In genomic region chr12:100341614-100342013, GRCm38 (mm10) we compare ENCODE assay signal across 14 mouse cellular contexts.
DNase-seq lines count a peak whose midpoint lies in the region; ATAC-seq and TF ChIP-seq lines count a peak whose summit lies in the region.
"Had no signal": no experiment of that assay in that cellular context is flagged by ENCODE, and none has a peak within 500 bp of the region (broad histone marks: within the 10 kb centered on the region; RNA-seq: fewer than 3 reads in every experiment).

No protein-coding gene starts in this region.

- no peak overlapping the region for H3K9ac ChIP-seq in forebrain, embryonic 15.5 days (replicated peaks)
- H3K9ac ChIP-seq: embryonic facial prominence, embryonic 15.5 days; heart, embryonic 12.5 days; liver, embryonic 15.5 days had no signal

- no peak overlapping the region for H3K4me2 ChIP-seq in forebrain, embryonic 15.5 days (replicated peaks)
- H3K4me2 ChIP-seq: embryonic facial prominence, embryonic 15.5 days; heart, embryonic 12.5 days; liver, embryonic 15.5 days had no signal

- peak overlapping the region; percentile 45; the same call in 1 of the 2 replicates for H3K27ac ChIP-seq in forebrain, embryonic 15.5 days (replicated peaks)
- no peak overlapping the region for H3K27ac ChIP-seq in forebrain, embryonic 10.5 days
- H3K27ac ChIP-seq: embryonic facial prominence, embryonic 15.5 days; liver, embryonic 15.5 days had no signal

- H3K9me3 ChIP-seq in forebrain, embryonic 15.5 days = no peaks in the 10 kb centered on the region
- H3K9me3 ChIP-seq in forebrain, embryonic 10.5 days = no peaks in the 10 kb centered on the region
- H3K9me3 ChIP-seq: embryonic facial prominence, embryonic 15.5 days; G1E; heart, embryonic 12.5 days; liver, embryonic 15.5 days had no signal

- ATAC-seq in forebrain, embryonic 15.5 days (replicated peaks) = no peak

- TF ChIP-seq CTCF in lung, adult 2 months (IDR thresholded peaks at IDR 0.05; ENCODE audit: insufficient read depth, low read length) = no peak

- H3K4me3 ChIP-seq in forebrain, embryonic 15.5 days = no peak overlapping the region
- no peak overlapping the region for H3K4me3 ChIP-seq in forebrain, embryonic 10.5 days
- no peak overlapping the region for H3K4me3 ChIP-seq in lung, adult 2 months (replicated peaks; ENCODE audit: extremely low read depth, low read depth, low read length)
- H3K4me3 ChIP-seq: embryonic facial prominence, embryonic 15.5 days; heart, embryonic 12.5 days; liver, embryonic 15.5 days had no signal

- no peak for DNase-seq in forebrain, embryonic 10.5 days (ENCODE audit: extremely low spot score, low spot score)
- peak; percentile 68 to 71 for DNase-seq in kidney, adult 8-10 months
- no peak for DNase-seq in kidney, postnatal 4 days
- peak; percentile 35 for DNase-seq in ES-CJ7 (ENCODE audit: low read depth, low spot score)
- DNase-seq in kidney, postnatal 36 days = peak; percentile 66 to 74
- no peak for DNase-seq in testis, postnatal 10 days (ENCODE audit: low spot score)
- no peak for DNase-seq in lung, adult 2 months
- DNase-seq: cerebellum, postnatal 10 days; thymus, postnatal 25 days had no signal

- peaks cover 5% of the 10 kb centered on the region; the same call in 1 of the 2 replicates for H3K36me3 ChIP-seq in forebrain, embryonic 15.5 days
- peaks cover 25% of the 10 kb centered on the region for H3K36me3 ChIP-seq in forebrain, embryonic 10.5 days (replicated peaks)
- H3K36me3 ChIP-seq: liver, embryonic 15.5 days had no signal

- WGBS in forebrain, embryonic 15.5 days = 45% methylated on average over 7 of the region's 7 CpGs
- WGBS in forebrain, embryonic 10.5 days = 86% methylated on average over 7 of the region's 7 CpGs
- WGBS in lung, adult 2 months = 87% methylated on average over 7 of the region's 7 CpGs

- peaks cover 21% of the 10 kb centered on the region for H3K4me1 ChIP-seq in forebrain, embryonic 15.5 days
- H3K4me1 ChIP-seq in forebrain, embryonic 10.5 days = peaks cover 33% of the 10 kb centered on the region
- H3K4me1 ChIP-seq in lung, adult 2 months (ENCODE audit: control insufficient read depth, insufficient read depth, low read length) = no peaks in the 10 kb centered on the region
- H3K4me1 ChIP-seq: heart, embryonic 12.5 days; liver, embryonic 15.5 days had no signal

- no peak for TF ChIP-seq POLR2A in lung, adult 2 months (IDR thresholded peaks at IDR 0.05; ENCODE audit: borderline replicate concordance, extremely low read depth, low read depth, low read length)

- H3K27me3 ChIP-seq in forebrain, embryonic 15.5 days = no peaks in the 10 kb centered on the region
- H3K27me3 ChIP-seq in forebrain, embryonic 10.5 days (ENCODE audit: poor library complexity, severe bottlenecking) = no peaks in the 10 kb centered on the region
- H3K27me3 ChIP-seq: embryonic facial prominence, embryonic 15.5 days; heart, embryonic 12.5 days; liver, embryonic 15.5 days had no signal

Comparison
In these comparisons a context has a peak if more than half of its experiments do, and no peak if none do; other contexts are left out.
1. DNase-seq: peak in kidney, adult 8-10 months (2 of 2), ES-CJ7 (single experiment) and kidney, postnatal 36 days (2 of 2); none in forebrain, embryonic 10.5 days (single experiment), kidney, postnatal 4 days (0 of 2), testis, postnatal 10 days (single experiment) and lung, adult 2 months (single experiment).